Mouse (Mus musculus): ENCODE data around the gene Car11.

GRCm38 (mm10) chr7:45695098-45695497 is 4.5 kb upstream of the Car11 start:
- TF ChIP-seq CTCF (IDR thresholded peaks at IDR 0.05; ENCODE audit: low read depth, low read length) (no peak), GATA2 (IDR thresholded peaks at IDR 0.05; ENCODE audit: borderline replicate concordance, low read depth, low read length) (no peak), TAL1 (conservative IDR thresholded peaks at IDR 0.05; ENCODE audit: low read depth, low read length) (no peak), POLR2AphosphoS5 (IDR thresholded peaks at IDR 0.05; ENCODE audit: insufficient replicate concordance, low read depth, low read length) (no peak)
